Mouse (Mus musculus) telencephalon, adult 2 months (tissue): ENCODE data around the gene Adss.

Experiments used
- DNase-seq: peaks from one replicate; pipeline ENCODE4 v3.0.0-alpha.2; 2011; ENCODE audit warnings: low read depth, low spot score

Adss gene

GRCm38 (mm10) chr1:177727883-177728525, 68.3 kb downstream of the Adss start:
- DNase-seq = no peak

GRCm38 (mm10) chr1:177726870-177727269, 69.4 kb downstream of the Adss start:
- DNase-seq = no peak

- DNase-seq = no peak
These were observed 72.5 kb downstream of the Adss start for GRCm38 (mm10) chr1:177723786-177724185.

- no peak for DNase-seq
These were observed 77.3 kb downstream of the Adss start for GRCm38 (mm10) chr1:177719029-177719427.

GRCm38 (mm10) chr1:177718340-177719028, 77.8 kb downstream of the Adss start:
- DNase-seq = no peak

GRCm38 (mm10) chr1:177717057-177717835, 79.1 kb downstream of the Adss start:
- no peak for DNase-seq

- DNase-seq = no peak
These were observed 79.9 kb downstream of the Adss start for GRCm38 (mm10) chr1:177716448-177716847.

GRCm38 (mm10) chr1:177714397-177715012, 81.8 kb downstream of the Adss start:
- DNase-seq = no peak

- no peak for DNase-seq
These were observed 82.5 kb downstream of the Adss start for GRCm38 (mm10) chr1:177713635-177714396.
